Mouse (Mus musculus): ENCODE data around the gene Trim61.

- TF ChIP-seq POLR2A (IDR thresholded peaks at IDR 0.05; ENCODE audit: extremely low read depth, insufficient read depth, low read length) = no peak
- TF ChIP-seq CTCF (IDR thresholded peaks at IDR 0.05; ENCODE audit: extremely low read depth, insufficient read depth, low read length) = no peak
Measured at GRCm38 (mm10) chr8:65062195-65062594, 43.9 kb upstream of the Trim61 start.
